Mouse (Mus musculus): ENCODE measurements around the gene Rnf19b. TPM values are rescaled to one million over a fixed set of nuclear protein-coding genes. Genes with fewer than 3 reads are reported as not detected.

The Rnf19b gene
- polyA plus RNA-seq, 1 experiment from 2014 or later: 11.0 TPM

Other genes with a start within 250 kb of the Rnf19b start
- gene Trim62, start 174.7 kb upstream of the Rnf19b start, polyA plus RNA-seq (2015; fragmentation: Nextera tagmentation; extraction: Ambion mirVana): 9.1 and 10.6 TPM in 2 replicates
- gene Azin2, start 95.8 kb upstream of the Rnf19b start, polyA plus RNA-seq (2015; fragmentation: Nextera tagmentation; extraction: Ambion mirVana): 29.4 and 32.1 TPM in 2 replicates
- 196 and 203 TPM in 2 replicates for gene Ak2, start 66.3 kb upstream of the Rnf19b start, polyA plus RNA-seq (2015; fragmentation: Nextera tagmentation; extraction: Ambion mirVana)
- 26.6 and 26.9 TPM in 2 replicates for gene Tmem54, start 47.3 kb downstream of the Rnf19b start, polyA plus RNA-seq (2015; fragmentation: Nextera tagmentation; extraction: Ambion mirVana)
- gene Hpca, start 63.8 kb downstream of the Rnf19b start, polyA plus RNA-seq (2015; fragmentation: Nextera tagmentation; extraction: Ambion mirVana): 1.8 and 2.2 TPM in 2 replicates
- 19.7 and 26.3 TPM in 2 replicates for gene Fndc5, start 78.7 kb downstream of the Rnf19b start, polyA plus RNA-seq (2015; fragmentation: Nextera tagmentation; extraction: Ambion mirVana)
- 17.8 and 18.5 TPM in 2 replicates for gene S100pbp, start 131.5 kb downstream of the Rnf19b start, polyA plus RNA-seq (2015; fragmentation: Nextera tagmentation; extraction: Ambion mirVana)
- 75.5 and 83.2 TPM in 2 replicates for gene Yars, start 131.5 kb downstream of the Rnf19b start, polyA plus RNA-seq (2015; fragmentation: Nextera tagmentation; extraction: Ambion mirVana)
- 8.9 and 10.0 TPM in 2 replicates for gene C77080, start 203.1 kb downstream of the Rnf19b start, polyA plus RNA-seq (2015; fragmentation: Nextera tagmentation; extraction: Ambion mirVana)
- 4.9 and 6.9 TPM in 2 replicates for gene Sync, start 229.3 kb downstream of the Rnf19b start, polyA plus RNA-seq (2015; fragmentation: Nextera tagmentation; extraction: Ambion mirVana)